Mouse (Mus musculus) cerebellum, postnatal 25 days (tissue): Measurements from ENCODE around the gene Tha1.
"Not testable (repeated sequence)": the region's sequence is repeated elsewhere in the genome, so short reads cannot be mapped to it uniquely, and the experiment has no call there.

Source experiments
- DNase-seq, 2 experiments: peaks; one replicate each; pipeline ENCODE4 v3.0.0; 2021; ENCODE audit warnings: mixed read lengths in 2 of 2

Tha1 gene

DNA sequence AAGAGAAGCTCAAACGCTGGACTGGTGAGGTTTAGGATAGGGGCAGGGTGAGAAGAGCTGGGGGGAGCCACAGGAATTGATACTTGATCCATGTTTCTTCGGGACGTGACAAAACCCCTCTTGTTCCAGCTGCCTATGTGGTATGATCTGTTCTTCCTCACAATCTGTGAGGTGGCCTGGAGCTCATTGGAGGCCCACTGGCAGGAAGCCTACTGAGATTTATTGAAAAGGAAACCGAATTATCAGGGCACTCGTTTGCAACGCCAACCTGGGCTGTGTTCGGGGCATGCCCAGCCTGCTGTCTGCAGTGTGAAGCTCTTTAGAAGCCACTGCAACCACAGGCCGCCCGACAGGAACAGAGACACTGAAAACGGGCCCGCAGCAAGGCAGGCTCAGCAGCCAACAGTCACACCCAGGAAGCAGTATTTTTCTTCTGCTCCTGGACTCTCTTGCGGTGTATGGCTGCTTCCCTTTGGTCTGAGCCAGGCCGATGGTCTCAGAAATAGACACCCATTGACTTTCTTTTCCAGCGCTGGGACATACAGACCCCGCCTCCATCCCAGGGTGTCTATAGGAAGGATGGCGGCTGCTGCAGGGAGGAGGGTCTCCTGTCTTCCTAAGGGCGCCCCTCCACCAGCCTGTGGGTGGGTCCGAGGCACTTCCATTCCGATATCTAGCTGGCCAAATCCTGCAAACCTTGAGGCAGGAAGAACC, 24.9 kb downstream of the Tha1 start:
- no peak for DNase-seq

GRCm38 (mm10) chr11:117847593-117848215, 25.6 kb downstream of the Tha1 start:
- no peak for DNase-seq

DNA sequence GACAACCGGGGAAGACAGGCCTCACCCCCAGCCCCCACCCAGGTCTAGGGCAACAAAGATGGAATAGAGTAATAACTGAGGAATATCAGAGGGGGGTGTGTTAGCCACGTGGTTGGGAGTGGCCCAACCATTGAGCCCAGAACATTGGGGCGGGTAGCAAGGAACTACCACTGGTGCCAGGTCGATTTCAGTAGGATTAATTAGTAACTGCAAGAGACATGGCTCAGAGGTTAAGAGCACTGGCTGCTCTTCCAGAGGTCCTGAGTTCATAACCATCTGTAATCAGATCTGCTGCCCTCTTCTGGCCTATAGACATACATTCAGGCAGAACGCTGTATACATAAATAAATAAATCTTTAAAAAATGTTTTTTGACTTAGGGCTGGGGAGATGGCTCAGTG, 26.6 kb downstream of the Tha1 start:
- no peak for DNase-seq

- no peak for DNase-seq
Observed at GRCm38 (mm10) chr11:117845651-117846050, 27.6 kb downstream of the Tha1 start.

- no peak for DNase-seq
Observed at GRCm38 (mm10) chr11:117844997-117845396, 28.3 kb downstream of the Tha1 start.

- no peak for DNase-seq
Observed at GRCm38 (mm10) chr11:117843434-117843833, 29.8 kb downstream of the Tha1 start.

DNA sequence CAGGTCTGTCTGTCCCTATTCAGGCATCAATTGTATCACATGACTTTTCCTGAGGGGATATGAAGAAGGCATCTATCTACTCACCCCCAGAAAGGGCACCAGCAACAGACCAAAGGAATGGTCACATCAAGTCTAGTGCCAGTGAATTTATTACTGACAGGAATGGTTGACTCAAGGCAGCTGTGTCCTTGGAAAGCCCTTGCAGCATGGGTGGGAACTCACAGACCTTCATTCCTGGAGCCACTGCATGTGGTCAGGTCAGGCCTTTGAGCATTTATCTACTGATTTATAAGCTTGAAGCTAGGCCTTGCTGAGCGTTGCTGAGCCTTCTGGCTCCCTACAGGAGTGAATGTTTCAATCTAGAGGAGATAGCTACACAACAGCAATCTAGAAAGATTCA, 32.4 kb downstream of the Tha1 start:
- no peak for DNase-seq

DNA sequence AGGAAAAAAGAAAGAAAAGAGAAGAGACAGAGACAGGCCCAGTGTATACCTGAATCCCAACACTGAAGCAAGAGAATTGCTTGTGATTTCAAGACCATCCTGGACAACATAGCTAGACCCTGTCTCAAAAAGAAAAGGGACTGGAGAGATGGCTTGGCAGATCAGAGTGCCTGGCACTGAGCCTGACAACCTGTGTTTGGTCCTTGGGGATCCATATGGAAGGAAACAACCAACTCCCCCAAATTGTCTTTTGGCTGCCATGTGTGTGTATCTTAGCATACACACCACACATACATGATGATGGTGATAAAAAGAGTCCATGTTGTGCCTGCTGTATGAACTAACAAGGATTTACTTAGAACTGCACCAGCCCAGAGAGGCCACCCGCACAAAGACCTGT, 34.3 kb downstream of the Tha1 start:
- no peak for DNase-seq

GRCm38 (mm10) chr11:117838572-117838971, 34.7 kb downstream of the Tha1 start:
- DNase-seq = no peak

GRCm38 (mm10) chr11:117836306-117836705, 37.0 kb downstream of the Tha1 start:
- DNase-seq = no peak

DNA sequence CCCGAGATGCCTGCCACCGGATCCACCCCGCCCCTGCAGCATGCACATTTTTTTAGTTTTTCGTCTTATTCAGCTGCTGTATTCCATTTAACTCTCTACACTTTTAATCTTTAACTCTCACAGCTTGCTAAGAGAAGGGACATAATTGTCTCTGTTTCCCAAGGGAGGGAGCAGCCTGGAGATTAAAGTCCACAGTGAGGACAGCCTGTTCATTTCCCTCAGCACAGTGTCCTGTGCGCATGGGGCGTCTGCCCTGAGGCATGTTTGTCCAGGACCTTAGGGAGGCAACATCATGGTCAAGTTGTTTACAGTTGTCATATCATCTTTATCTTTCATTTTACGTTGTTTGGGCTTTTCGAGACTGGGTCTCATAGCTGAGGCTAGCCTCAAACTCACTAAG, 39.2 kb downstream of the Tha1 start:
- no peak for DNase-seq

DNA sequence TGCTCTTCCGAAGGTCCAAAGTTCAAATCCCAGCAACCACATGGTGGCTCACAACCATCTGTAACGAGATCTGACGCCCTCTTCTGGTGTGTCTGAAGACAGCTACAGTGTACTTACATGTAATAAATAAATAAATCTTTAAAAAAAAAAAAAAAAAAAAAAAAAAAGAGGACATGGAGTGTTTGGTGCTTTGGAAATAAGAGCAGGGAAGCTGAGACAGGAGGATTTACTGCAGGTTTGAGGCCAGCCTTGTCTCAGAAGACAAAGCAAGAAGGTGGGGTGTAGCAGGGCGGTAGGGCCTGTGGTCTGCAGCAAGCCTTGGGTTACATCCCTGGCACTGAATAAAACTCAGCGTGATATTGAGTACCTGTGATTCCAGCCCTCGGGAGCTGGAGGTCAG, 39.8 kb downstream of the Tha1 start:
- DNase-seq = not testable (repeated sequence)

DNA sequence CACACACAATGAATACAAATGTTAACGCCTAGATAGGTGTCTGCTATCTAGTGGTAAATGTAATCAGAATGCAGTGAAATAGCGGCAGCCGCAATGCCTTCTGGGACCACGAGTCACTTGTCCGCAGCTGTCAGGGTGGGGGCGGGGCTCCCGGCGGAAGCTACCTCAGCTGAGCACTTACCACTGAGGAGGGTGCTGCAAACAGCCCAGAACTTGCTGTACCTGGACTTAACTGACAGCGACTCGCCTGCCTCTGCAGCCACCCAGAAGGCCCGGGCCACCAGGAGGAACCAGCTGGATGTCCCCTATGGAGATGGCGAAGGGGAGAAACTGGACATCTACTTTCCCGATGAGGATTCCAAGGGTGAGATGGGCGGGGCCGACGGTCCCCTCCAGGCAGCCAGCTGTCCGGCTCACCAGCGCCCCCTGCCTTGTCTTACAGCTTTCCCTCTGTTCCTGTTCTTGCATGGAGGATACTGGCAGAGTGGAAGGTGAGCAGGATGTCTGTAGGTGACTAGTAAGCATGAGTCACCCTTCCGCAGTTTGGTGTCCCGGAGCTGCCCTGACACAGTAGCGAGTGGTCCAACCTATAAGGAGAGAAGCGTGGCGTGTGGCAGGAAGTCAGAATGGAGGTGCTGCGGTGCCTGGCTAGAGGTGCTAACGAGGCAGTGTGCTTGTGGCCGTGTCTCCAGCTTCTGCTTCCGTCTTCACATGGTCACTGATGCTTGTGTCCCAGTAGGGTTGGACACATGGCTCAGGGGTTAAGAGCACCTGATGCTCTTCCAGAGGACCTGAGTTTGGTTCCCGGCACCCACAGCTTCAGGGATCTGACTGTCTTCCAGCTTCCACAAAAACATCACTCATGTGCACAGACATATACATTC, 41.0 kb downstream of the Tha1 start:
- peak; percentile 48 to 76 for DNase-seq

DNA sequence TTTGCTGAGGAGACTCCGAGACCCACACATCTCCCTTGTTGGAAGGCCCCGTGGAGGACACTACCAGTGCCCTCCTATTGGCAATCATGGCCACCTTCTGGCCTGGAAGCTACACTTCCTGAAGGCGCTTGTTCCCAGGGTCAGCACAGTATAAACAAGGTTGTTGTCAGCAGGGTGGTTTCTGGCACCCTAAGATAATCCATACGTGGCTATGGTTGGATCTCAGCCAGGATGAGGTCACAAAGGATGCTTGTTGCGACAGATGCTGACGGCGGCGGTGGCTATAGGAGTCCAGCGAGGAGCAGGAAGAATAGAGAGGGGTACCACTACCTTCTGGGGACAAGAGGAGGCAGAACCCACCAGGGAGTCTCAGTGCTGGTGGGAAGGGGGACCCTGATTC, 42.9 kb downstream of the Tha1 start:
- DNase-seq = no peak

GRCm38 (mm10) chr11:117829671-117830215, 43.5 kb downstream of the Tha1 start:
- DNase-seq = no peak

DNA sequence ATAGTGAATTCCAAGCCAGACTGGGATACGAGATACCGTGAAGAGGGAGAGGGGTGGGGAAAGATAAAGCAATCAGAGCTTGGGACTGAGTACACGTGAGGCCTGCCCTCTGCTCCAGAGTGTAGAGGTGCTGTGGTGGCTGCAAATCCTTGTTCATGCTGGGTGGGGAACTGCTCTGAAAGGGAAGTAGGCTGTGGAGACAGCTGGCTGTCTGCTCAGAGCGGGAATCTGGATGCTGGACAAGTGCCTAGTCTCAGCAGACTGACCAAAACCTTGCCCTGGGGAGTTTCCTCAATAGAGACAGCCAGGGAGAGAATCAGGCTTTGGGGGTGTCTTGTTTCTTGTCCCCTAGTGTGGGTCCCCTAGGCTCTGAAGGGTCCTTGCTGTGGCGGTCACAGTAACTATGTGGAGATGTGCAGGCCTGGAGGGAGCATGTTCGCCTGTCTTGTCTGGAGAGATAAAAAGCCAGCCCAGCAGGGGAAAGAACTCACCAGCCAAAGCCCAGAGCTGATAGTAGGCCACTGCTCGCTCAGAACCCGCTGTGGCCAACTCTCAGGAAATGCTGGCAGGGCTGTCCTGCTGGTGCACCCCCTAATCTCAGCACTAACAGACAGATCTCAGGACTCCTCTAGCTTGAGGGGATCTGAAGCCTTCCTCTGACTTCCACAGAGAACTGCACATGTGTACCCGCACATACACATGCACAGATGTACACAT, 44.2 kb downstream of the Tha1 start:
- DNase-seq = peak; percentile 34 to 41

DNA sequence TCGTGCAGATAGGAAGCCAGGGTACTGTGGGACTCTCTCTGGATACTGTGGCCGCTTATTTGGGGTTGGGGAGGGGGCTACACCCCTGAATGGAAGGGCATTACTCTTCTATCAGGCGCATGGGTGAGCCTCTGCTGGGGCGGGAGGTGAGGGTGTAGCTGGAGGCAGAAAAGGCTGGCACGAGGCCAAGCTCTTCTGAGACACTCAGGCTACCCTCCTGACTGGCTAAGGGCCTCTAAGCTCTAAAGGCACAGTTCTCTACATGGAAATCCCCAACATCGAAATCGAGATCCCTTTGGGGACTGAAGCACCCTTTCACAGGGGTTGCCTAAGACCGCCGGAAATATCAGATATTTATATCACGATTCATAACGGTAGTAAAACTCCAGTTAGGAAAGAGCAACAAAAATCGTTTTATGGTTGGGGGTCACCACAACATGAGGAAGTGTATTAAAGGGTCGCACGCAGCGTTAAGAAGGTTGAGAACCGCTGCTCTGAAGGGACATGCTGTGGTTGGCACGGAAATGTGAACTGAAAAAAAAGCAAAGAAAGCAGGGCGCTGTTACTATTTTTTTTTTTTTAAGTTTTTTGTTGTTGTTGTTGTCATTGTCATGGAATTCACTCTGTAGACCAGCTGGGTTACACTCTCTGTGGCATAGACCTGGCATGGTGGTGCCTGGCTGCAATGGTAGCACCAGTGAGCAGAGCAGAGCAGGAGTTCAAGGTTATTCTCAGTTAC, 45.0 kb downstream of the Tha1 start:
- no peak for DNase-seq

- no peak for DNase-seq
Observed at GRCm38 (mm10) chr11:117827386-117827785, 45.9 kb downstream of the Tha1 start.

GRCm38 (mm10) chr11:117826916-117827315, 46.4 kb downstream of the Tha1 start:
- DNase-seq = no peak

DNA sequence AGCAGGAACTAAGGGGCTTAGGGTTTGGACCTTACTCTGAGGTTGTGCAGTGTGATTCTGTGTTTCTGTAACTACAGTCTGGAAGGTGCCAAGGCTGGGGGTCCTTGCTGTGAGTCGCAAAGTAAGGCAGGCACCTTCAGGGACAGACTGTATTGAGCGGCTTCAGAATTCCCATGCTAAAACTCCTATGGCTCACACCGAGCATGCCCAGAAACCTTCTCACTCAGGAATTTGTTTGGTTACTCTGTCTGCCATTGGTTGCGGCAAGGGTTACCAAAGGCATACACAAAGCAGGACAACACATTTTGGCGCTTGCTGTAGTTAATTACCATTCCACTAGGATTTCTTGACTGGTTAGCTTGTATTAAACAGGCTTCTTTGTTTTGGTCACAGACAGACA, 47.1 kb downstream of the Tha1 start:
- DNase-seq = no peak

DNA sequence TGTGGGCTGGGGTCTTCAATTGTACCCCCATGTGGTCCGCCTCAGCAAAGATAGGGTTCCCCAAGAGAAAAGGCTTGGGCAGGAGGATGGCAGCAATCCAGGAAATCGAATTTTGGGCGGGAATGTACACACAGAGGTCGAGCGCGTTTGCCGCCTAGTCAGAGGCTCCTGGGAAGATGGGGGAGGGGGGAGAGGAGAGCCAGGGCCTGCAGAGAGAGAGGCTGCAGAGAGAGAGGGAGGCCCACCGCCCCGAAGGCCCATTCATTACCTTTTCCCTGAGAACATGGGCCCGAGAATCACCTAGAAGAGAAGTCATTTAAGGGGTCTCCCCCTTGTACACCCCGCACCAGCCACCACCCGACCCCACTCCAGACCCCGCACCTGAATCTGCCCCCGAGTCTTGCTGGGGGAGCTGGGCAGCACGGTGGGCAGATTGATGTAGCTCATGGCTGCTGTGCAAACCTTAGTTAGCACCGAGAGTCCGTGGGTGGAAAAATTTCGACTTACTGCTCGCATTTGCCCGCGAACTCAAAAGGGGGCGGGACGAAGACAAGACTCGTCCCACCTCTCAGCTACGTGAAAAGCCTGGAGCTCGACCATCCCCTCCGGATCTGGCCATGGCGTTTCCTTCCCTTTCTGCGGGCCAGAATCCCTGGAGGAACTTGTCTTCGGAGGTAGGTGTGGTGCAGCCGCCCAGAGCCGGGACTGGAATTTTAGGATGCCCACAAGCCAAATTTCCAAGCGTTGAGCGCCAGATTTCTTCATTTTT, 47.8 kb downstream of the Tha1 start, which contains the start of the genes Afmid and Tk1:
Gene Afmid (plus strand): TSS at position 592 of the 769 bp plus-strand sequence.
Gene Tk1 (minus strand): TSS at position 760 of the 769 bp plus-strand sequence.
- DNase-seq = no peak
